Mouse (Mus musculus): Measurements from ENCODE around the gene Prss53.

- TF ChIP-seq CTCF (IDR thresholded peaks at IDR 0.05; ENCODE audit: low read depth, low read length) (no peak), GATA2 (IDR thresholded peaks at IDR 0.05; ENCODE audit: borderline replicate concordance, low read depth, low read length) (no peak), GATA1 (IDR thresholded peaks at IDR 0.05; ENCODE audit: borderline replicate concordance, low read length) (no peak)
These were observed 53.3 kb downstream of the Prss53 start for GRCm38 (mm10) chr7:127837473-127837872.
